Mouse (Mus musculus) CD4-positive, CD25-positive, alpha-beta regulatory T cell, adult 4 months (primary cell): ENCODE measurements around the gene Prl8a1. TPM values are rescaled to one million over a fixed set of nuclear protein-coding genes. Genes with fewer than 3 reads are reported as not detected.

Experiments used
- ATAC-seq: one replicate; pipeline ENCODE4 v1.8.0; 2017
- polyA plus RNA-seq, 2 experiments: library from polyadenylated mRNA; unstranded; fragments of 100-300 nt; shearing (Covaris generic); gene quantifications; one replicate each; pipeline ENCODE4 v1.2.1; 2017

Prl8a1 gene
- not detected for polyA plus RNA-seq

DNA sequence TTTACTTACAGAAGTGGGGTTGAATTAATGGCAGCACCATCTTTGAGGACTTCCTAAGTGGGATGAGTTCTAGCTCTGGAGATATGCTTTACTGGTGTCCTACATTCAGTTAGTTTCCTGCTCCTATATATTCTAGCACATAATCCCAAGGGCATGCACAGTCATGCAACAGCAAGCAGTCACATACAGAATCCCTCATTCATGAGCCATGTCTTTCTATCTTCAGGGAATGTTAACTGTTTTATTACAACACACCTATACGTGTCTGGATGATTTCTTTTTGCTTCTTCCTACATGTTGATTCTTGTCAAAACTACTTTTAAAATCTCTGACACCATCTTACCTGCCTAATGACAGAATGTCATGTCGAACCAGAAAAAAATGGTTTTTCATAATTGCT, at the start of gene Prl8a1:
Gene Prl8a1, minus strand, starts transcription at position 101 of the 400 bp plus-strand sequence.
- ATAC-seq, result no peak

DNA sequence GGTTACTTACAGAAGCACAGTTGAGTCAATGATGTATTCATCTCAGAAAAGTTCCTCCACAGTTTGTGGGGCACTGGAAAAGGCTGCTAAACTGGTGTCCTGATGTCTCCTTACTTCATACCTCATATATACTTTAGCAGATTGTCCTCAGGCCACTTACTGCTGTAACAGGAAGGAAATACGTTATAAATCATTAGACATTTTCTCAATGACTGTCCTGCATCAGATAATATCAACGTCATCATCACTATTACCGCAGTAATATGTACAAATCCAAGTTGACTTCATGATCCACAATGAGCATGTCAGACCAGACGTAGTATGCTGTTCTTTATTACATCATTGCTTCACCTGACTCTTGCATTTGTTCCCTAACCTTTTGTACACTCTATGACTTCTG, 28.5 kb upstream of the Prl8a1 start, which contains the start of gene Prl7b1:
Gene Prl7b1, minus strand, starts transcription at position 101 of the 400 bp plus-strand sequence.
- ATAC-seq, result no peak

DNA sequence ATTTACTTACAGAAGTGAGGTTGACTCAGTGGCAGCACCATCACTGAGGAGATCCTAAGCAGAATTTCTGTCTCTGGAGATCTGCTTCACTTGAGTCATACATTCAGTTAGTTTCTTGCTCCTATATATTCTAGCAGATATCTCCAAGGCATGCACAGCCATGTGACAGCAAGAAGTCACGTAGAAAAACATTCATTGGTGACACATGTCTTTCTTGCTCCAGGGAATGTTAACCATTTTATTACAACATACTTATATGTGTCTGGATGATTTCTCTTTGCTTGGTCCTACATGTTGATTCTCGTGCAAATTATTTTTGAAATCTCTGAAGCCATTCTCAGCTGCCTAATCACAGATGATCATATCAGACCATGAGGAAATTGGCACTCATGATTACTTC, 17.5 kb downstream of the Prl8a1 start, which contains the start of gene Prl8a9:
Gene Prl8a9, minus strand, starts transcription at position 101 of the 400 bp plus-strand sequence.
- no peak for ATAC-seq

- no peak for ATAC-seq
Observed at GRCm38 (mm10) chr13:27553336-27553735, 28.6 kb downstream of the Prl8a1 start.

Other genes with a start within 250 kb of the Prl8a1 start
- not detected for gene Prl8a2, start 236.5 kb downstream of the Prl8a1 start, polyA plus RNA-seq
- gene Prl2b1, start 191.3 kb downstream of the Prl8a1 start, polyA plus RNA-seq, result not detected
- gene Prl8a6, start 143.5 kb downstream of the Prl8a1 start, polyA plus RNA-seq, result not detected
- gene Prl8a8, start 69.0 kb downstream of the Prl8a1 start, polyA plus RNA-seq, result not detected
- not detected for gene Prl8a9, start 17.6 kb downstream of the Prl8a1 start, polyA plus RNA-seq
- gene Prl7b1, start 28.4 kb upstream of the Prl8a1 start, polyA plus RNA-seq, result not detected
- not detected for gene Prl7a1, start 60.3 kb upstream of the Prl8a1 start, polyA plus RNA-seq
- not detected for gene Prl7a2, start 85.9 kb upstream of the Prl8a1 start, polyA plus RNA-seq
- gene Prl7d1, start 134.6 kb upstream of the Prl8a1 start, polyA plus RNA-seq, result not detected
- gene Prl7c1, start 198.6 kb upstream of the Prl8a1 start, polyA plus RNA-seq, result not detected
- gene Prl2a1, start 219.5 kb upstream of the Prl8a1 start, polyA plus RNA-seq, result not detected